Mouse (Mus musculus): ENCODE measurements around the gene Klhdc1. TPM values are rescaled to one million over a fixed set of nuclear protein-coding genes. Genes with fewer than 3 reads are reported as not detected.

Gene Klhdc1
- polyA plus RNA-seq, 1 experiment = 8.1 TPM

DNA sequence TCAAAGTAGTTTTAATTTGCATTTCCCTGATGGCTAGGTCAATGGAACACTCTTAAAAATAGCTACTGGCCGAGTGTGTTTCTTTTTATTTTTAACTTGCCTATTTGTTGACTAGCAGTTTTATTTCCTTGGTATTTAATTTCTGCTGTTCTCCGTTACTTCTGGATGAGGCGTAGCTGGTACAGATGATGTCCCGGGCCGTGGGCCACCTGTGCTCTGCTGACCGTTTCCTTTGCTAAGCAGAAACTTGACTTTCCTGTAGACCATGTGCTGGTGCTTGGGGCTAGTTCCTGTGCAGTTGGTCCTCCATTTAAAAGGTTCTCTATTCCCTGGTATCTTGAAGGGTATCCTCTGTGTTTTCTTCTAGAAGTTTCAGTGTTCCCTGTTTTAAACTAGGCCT lies 51.4 kb downstream of the Klhdc1 start:
- H3K27me3 ChIP-seq (ENCODE audit: control insufficient read depth, insufficient read depth, insufficient read length) = no peaks in the 10 kb centered on the region
- no peak overlapping the region for H3ac ChIP-seq (ENCODE audit: control insufficient read depth, insufficient read length)
- H3K79me2 ChIP-seq (ENCODE audit: control insufficient read depth, insufficient read depth) = peaks cover 12% of the 10 kb centered on the region
- no peak overlapping the region for H3K4me2 ChIP-seq (ENCODE audit: low read depth)
- H3K36me3 ChIP-seq (ENCODE audit: control insufficient read depth, insufficient read depth) = no peaks in the 10 kb centered on the region
- H3K4me3 ChIP-seq = no peak overlapping the region
- no peak for TF ChIP-seq MYOG (IDR thresholded peaks at IDR 0.05; ENCODE audit: control insufficient read depth in 1 of 3, insufficient read depth in 1 of 3, insufficient read length in 2 of 3, low read depth in 2 of 3)
- no peak for TF ChIP-seq CEBPB (IDR thresholded peaks at IDR 0.05; ENCODE audit: insufficient read depth, poor library complexity, severe bottlenecking)
- TF ChIP-seq E2F4 (IDR thresholded peaks at IDR 0.05; ENCODE audit: insufficient read depth) = no peak
- TF ChIP-seq TCF12 (IDR thresholded peaks at IDR 0.05; ENCODE audit: insufficient read depth, poor library complexity, severe bottlenecking) = no peak
- TF ChIP-seq TCF3 (IDR thresholded peaks at IDR 0.05; ENCODE audit: insufficient read length, low read depth) = no peak
- TF ChIP-seq POLR2A (IDR thresholded peaks at IDR 0.05; ENCODE audit: insufficient read length, low read depth) = no peak
- no peak for TF ChIP-seq MYOD1 (IDR thresholded peaks at IDR 0.05; ENCODE audit: control insufficient read depth in 1 of 3, insufficient read length in 2 of 3, low read depth in 2 of 3)
- no peak for TF ChIP-seq USF1 (IDR thresholded peaks at IDR 0.05; ENCODE audit: low read depth)
- TF ChIP-seq SRF (IDR thresholded peaks at IDR 0.05; ENCODE audit: control insufficient read depth, insufficient read length, low read depth) = no peak
- TF ChIP-seq POLR2AphosphoS2 (IDR thresholded peaks at IDR 0.05; ENCODE audit: insufficient read length, low read depth) = no peak
- no peak for TF ChIP-seq MAX (IDR thresholded peaks at IDR 0.05; ENCODE audit: low read depth)
- TF ChIP-seq REST (IDR thresholded peaks at IDR 0.05; ENCODE audit: insufficient read depth, insufficient read length) = no peak

DNA sequence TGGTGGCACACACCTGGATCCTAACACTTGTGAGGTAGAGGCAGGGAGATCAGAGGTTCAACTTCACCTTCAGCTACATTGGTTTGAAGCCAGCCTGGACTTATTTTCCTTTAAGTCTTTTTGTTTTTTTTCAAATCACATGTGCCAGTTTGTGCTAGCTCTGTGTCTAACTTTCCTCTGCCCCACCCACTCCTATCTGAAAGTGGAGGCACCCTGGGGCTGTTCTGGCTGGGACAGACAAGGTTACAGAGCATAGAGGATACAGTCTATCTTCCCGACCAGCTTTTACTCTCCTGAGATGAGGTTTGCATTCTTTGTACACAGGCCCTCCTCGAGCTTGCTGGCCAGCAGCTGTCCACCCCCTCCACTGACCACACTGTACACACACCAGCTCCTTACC lies 52.8 kb downstream of the Klhdc1 start:
- Histone ChIP-seq H3K36me3 (ENCODE audit: control insufficient read depth, insufficient read depth) (no peaks in the 10 kb centered on the region), H3K4me3 (no peak overlapping the region), H3ac (ENCODE audit: control insufficient read depth, insufficient read length) (no peak overlapping the region), H3K27me3 (ENCODE audit: control insufficient read depth, insufficient read depth, insufficient read length) (no peaks in the 10 kb centered on the region), H3K79me2 (ENCODE audit: control insufficient read depth, insufficient read depth) (peaks cover 26% of the 10 kb centered on the region), H3K4me2 (ENCODE audit: low read depth) (no peak overlapping the region)
- TF ChIP-seq REST (IDR thresholded peaks at IDR 0.05; ENCODE audit: insufficient read depth, insufficient read length) = no peak

DNA sequence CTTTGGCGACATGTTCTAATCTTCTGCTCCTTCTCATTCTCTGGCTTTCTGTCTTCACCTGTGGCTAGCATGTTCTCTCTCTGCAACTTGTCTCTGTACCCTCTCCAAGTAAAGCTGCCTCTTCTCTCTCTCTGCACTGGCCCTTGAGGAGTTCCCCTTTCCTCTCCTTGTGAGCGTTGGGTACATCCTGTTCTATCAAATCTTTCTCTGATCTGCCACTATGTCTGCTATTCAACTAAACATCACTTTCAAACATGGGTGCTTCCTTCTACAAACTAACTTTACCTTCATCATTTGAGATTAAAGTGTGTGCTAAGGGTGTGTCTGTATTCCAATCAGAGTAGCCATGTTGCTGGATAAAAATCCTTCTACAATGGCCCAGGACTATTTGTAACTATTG lies 54.0 kb downstream of the Klhdc1 start:
- H3K36me3 ChIP-seq (ENCODE audit: control insufficient read depth, insufficient read depth) = no peaks in the 10 kb centered on the region
- H3K4me2 ChIP-seq (ENCODE audit: low read depth) = no peak overlapping the region
- H3K4me3 ChIP-seq = no peak overlapping the region
- H3K27me3 ChIP-seq (ENCODE audit: control insufficient read depth, insufficient read depth, insufficient read length) = no peaks in the 10 kb centered on the region
- TF ChIP-seq TCF3 (IDR thresholded peaks at IDR 0.05; ENCODE audit: insufficient read length, low read depth) (no peak), POLR2A (IDR thresholded peaks at IDR 0.05; ENCODE audit: insufficient read length, low read depth) (no peak), MYOD1 (IDR thresholded peaks at IDR 0.05; ENCODE audit: control insufficient read depth in 1 of 3, insufficient read length in 2 of 3, low read depth in 2 of 3) (no peak), POLR2AphosphoS2 (IDR thresholded peaks at IDR 0.05; ENCODE audit: insufficient read length, low read depth) (no peak), REST (IDR thresholded peaks at IDR 0.05; ENCODE audit: insufficient read depth, insufficient read length) (no peak), USF1 (IDR thresholded peaks at IDR 0.05; ENCODE audit: low read depth) (no peak), MAX (IDR thresholded peaks at IDR 0.05; ENCODE audit: low read depth) (no peak), SRF (IDR thresholded peaks at IDR 0.05; ENCODE audit: control insufficient read depth, insufficient read length, low read depth) (no peak), MYOG (IDR thresholded peaks at IDR 0.05; ENCODE audit: control insufficient read depth in 1 of 3, insufficient read depth in 1 of 3, insufficient read length in 2 of 3, low read depth in 2 of 3) (no peak), E2F4 (IDR thresholded peaks at IDR 0.05; ENCODE audit: insufficient read depth) (no peak), TCF12 (IDR thresholded peaks at IDR 0.05; ENCODE audit: insufficient read depth, poor library complexity, severe bottlenecking) (no peak), CEBPB (IDR thresholded peaks at IDR 0.05; ENCODE audit: insufficient read depth, poor library complexity, severe bottlenecking) (no peak)
- H3ac ChIP-seq (ENCODE audit: control insufficient read depth, insufficient read length) = no peak overlapping the region
- peaks cover 31% of the 10 kb centered on the region for H3K79me2 ChIP-seq (ENCODE audit: control insufficient read depth, insufficient read depth)

DNA sequence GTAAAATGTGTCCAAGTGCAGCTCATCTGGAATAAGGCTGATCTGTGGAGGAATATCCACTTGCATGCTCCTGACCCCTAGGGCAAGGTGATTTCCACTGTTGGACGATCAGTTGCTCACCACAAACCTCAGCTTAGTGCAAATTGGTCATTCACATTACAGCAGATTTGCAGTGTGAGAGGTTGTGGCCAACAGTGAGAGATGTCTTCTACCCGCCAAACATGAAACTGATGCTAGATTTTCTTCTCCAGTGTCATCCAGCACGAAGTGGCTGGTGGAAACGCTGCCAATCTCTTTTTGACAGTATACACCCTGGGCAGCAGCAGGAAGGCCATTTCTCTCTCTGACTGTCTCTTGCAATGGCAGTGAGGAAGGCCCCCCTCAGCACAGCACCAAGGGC lies 54.7 kb downstream of the Klhdc1 start:
- Histone ChIP-seq H3ac (ENCODE audit: control insufficient read depth, insufficient read length) (no peak overlapping the region), H3K4me2 (ENCODE audit: low read depth) (peak overlapping the region; percentile 87), H3K27me3 (ENCODE audit: control insufficient read depth, insufficient read depth, insufficient read length) (no peaks in the 10 kb centered on the region), H3K36me3 (ENCODE audit: control insufficient read depth, insufficient read depth) (no peaks in the 10 kb centered on the region), H3K4me3 (peak overlapping the region; percentile 85), H3K79me2 (ENCODE audit: control insufficient read depth, insufficient read depth) (peaks cover 31% of the 10 kb centered on the region)
- TF ChIP-seq MYOG (IDR thresholded peaks at IDR 0.05; ENCODE audit: control insufficient read depth in 1 of 3, insufficient read depth in 1 of 3, insufficient read length in 2 of 3, low read depth in 2 of 3) (no peak), USF1 (IDR thresholded peaks at IDR 0.05; ENCODE audit: low read depth) (no peak), MAX (IDR thresholded peaks at IDR 0.05; ENCODE audit: low read depth) (no peak), REST (IDR thresholded peaks at IDR 0.05; ENCODE audit: insufficient read depth, insufficient read length) (no peak), POLR2AphosphoS2 (IDR thresholded peaks at IDR 0.05; ENCODE audit: insufficient read length, low read depth) (no peak), CEBPB (IDR thresholded peaks at IDR 0.05; ENCODE audit: insufficient read depth, poor library complexity, severe bottlenecking) (no peak), E2F4 (IDR thresholded peaks at IDR 0.05; ENCODE audit: insufficient read depth) (no peak), POLR2A (IDR thresholded peaks at IDR 0.05; ENCODE audit: insufficient read length, low read depth) (no peak), SRF (IDR thresholded peaks at IDR 0.05; ENCODE audit: control insufficient read depth, insufficient read length, low read depth) (no peak)

DNA sequence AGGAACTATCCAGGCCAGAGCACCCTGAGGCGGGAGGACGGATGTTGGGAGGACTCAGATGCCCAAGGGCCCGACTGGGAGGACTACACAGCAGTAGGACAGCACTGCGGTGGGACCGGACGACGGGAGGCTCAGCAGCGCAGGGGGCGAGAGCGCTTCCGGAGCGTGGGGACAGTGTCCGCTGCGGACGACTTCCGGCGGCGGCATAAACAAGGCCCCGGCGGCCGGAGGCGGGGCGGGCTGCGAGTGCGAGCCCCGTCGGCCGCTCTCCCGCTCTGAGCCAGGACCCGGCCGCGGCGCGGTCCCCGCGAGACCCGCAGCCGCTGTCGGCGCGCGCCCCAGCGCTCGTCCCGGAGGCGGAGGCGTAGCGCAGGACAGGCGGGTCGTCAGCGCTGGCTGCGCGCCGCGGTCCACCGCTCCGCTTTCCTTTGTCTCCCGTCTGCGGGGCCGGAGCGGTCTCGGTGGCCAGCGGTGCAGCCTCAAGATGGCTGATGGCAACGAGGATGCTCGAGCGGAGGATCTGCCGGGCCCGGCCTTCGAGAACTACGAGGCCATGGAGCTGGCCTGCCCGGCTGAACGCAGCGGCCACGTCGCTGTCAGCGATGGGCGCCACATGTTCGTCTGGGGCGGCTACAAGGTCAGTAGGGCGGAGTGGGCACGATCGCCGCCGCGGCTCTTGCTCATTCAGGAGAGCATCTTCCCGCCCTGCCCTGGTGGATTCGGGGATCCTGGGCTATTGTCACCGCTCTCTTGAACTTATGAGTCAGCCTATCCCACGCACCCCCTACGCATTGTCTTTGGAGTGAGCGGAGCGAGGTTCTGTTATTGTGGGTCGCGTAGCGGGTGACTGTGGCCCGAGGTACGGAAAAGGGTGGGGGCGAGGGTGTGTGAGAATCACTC lies 55.8 kb downstream of the Klhdc1 start, which contains the start of gene Klhdc2:
Gene Klhdc2 (plus strand): TSS at position 171 of the 900 bp plus-strand sequence.
- Histone ChIP-seq H3K27me3 (ENCODE audit: control insufficient read depth, insufficient read depth, insufficient read length) (no peaks in the 10 kb centered on the region), H3K4me3 (peak within 1 kb of the TSS; percentile 85), H3K4me2 (ENCODE audit: low read depth) (peak within 1 kb of the TSS; percentile 89), H3K36me3 (ENCODE audit: control insufficient read depth, insufficient read depth) (peaks cover 4% of the 10 kb centered on the region), H3ac (ENCODE audit: control insufficient read depth, insufficient read length) (peak within 1 kb of the TSS; percentile 86), H3K79me2 (ENCODE audit: control insufficient read depth, insufficient read depth) (peaks cover 31% of the 10 kb centered on the region)
- TF ChIP-seq MYOG (IDR thresholded peaks at IDR 0.05; ENCODE audit: control insufficient read depth in 1 of 3, insufficient read depth in 1 of 3, insufficient read length in 2 of 3, low read depth in 2 of 3) (peak in 2 of 3 experiments; percentile 32 to 52), MYOD1 (IDR thresholded peaks at IDR 0.05; ENCODE audit: control insufficient read depth in 1 of 3, insufficient read length in 2 of 3, low read depth in 2 of 3) (peak in 1 of 3 experiments; percentile 31), USF1 (IDR thresholded peaks at IDR 0.05; ENCODE audit: low read depth) (no peak), POLR2A (IDR thresholded peaks at IDR 0.05; ENCODE audit: insufficient read length, low read depth) (peak; percentile 80), MAX (IDR thresholded peaks at IDR 0.05; ENCODE audit: low read depth) (no peak), POLR2AphosphoS2 (IDR thresholded peaks at IDR 0.05; ENCODE audit: insufficient read length, low read depth) (peak; percentile 92), SRF (IDR thresholded peaks at IDR 0.05; ENCODE audit: control insufficient read depth, insufficient read length, low read depth) (peak; percentile 48)

Measured in myocyte (in vitro differentiated cells).